Mouse (Mus musculus) limb, embryonic 13.5 days (tissue): ENCODE data around the gene Stub1. TPM values are rescaled to one million over a fixed set of nuclear protein-coding genes. Genes with fewer than 3 reads are reported as not detected.
"Not testable (repeated sequence)": the region's sequence is repeated elsewhere in the genome, so short reads cannot be mapped to it uniquely, and the experiment has no call there.

Source experiments
- ATAC-seq: fragments of 200-750 bp; cut with Nextera tagmentation; 2 replicates; pipeline ENCODE4 v1.8.0; 2017; ENCODE audit warnings: low read depth, moderate number of reproducible peaks, moderate TSS enrichment; ENCODE audit not compliant: low FRiP score
- H3K27ac ChIP-seq: fragments of 300-500 bp; sonication (generic); 2 replicates; pipeline ENCODE4 v1.5.1; 2015; ENCODE audit warnings: inconsistent platforms, mild to moderate bottlenecking, moderate library complexity
- H3K27me3 ChIP-seq: fragments of 300-500 bp; sonication (generic); 2 replicates; pipeline ENCODE4 v1.6.1; 2015; ENCODE audit warnings: mild to moderate bottlenecking, inconsistent platforms
- H3K36me3 ChIP-seq: fragments of 300-500 bp; sonication (generic); 2 replicates; pipeline ENCODE4 v1.6.1; 2015; ENCODE audit warnings: inconsistent platforms, mild to moderate bottlenecking, moderate library complexity
- H3K4me1 ChIP-seq: fragments of 300-500 bp; sonication (generic); 2 replicates; pipeline ENCODE4 v1.6.1; 2015; ENCODE audit warnings: inconsistent platforms
- H3K4me2 ChIP-seq: fragments of 300-500 bp; sonication (generic); replicated peaks from 2 replicates; pipeline ENCODE4 v1.6.1; 2015; ENCODE audit warnings: inconsistent platforms, mild to moderate bottlenecking, moderate library complexity
- H3K4me3 ChIP-seq: fragments of 300-500 bp; sonication (generic); 2 replicates; pipeline ENCODE4 v1.5.1; 2015; ENCODE audit warnings: moderate library complexity, mild to moderate bottlenecking, inconsistent platforms
- H3K9ac ChIP-seq: fragments of 300-500 bp; sonication (generic); 2 replicates; pipeline ENCODE4 v1.6.1; 2015; ENCODE audit warnings: mild to moderate bottlenecking, inconsistent platforms
- H3K9me3 ChIP-seq: fragments of 300-500 bp; sonication (generic); 2 replicates; pipeline ENCODE4 v1.6.1; 2016; ENCODE audit warnings: inconsistent platforms
- WGBS: fragments of 180-500 bp; shearing (Covaris S2); methylation state at CpG from one replicate; pipeline ENCODE4 v1.1.7; 2015; 5-methylcytosine and 5-hydroxymethylcytosine counted together
- polyA plus RNA-seq: library from polyadenylated mRNA; unstranded; fragments of >200 nt; fragmentation: Nextera tagmentation; extraction: Ambion mirVana; gene quantifications from 2 replicates; pipeline ENCODE4 v1.2.1, GENCODE M21; 2015

The Stub1 gene
- polyA plus RNA-seq, 1 experiment from 2014 or later: 366 TPM

DNA sequence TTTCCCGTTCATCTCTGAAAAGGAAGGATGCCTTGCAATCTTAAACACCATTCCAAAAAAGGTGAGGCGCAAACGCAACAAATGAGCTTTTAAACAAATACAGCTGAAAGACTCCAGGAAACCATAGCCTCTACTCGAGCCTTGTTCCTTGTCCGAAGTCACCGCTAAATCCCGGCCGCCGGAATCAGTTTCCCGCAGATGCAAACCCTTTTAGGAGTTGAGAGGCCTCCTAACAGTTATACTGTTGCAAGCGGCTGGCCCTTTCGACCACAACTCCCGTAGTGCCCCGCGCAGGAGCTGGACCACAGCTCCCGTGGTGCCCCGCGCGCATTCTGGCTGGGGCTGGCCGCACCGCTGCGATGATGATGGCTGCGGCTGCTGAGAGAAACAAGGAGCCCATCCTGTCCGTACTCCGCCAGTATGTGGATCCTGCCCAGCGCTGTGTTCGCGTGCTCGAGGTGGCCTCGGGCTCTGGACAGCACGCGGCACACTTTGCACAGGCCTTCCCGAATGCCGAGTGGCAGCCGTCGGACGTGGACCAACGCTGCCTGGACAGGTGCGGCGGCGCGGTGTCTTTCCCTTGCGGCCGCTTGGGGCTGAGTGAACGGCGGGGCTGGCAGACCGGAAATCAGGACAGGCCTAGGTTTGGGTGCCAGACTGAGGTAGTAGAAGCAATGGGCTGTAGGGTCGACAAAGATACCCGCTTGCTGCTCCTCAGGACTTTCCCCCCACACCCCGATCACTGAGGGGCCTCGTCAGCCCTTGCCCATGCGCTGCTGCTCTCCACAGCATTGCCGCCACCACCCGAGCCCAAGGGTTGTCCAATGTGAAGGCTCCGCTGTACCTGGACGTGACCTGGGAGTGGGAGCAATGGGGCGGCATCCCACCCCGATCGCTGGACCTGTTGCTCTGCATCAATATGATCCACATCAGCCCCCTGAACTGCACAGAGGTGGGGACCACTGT, 42.2 kb upstream of the Stub1 start:
- H3K9ac ChIP-seq: peak overlapping the region; percentile 84
- WGBS: 2% methylated on average over 59 of the region's 59 CpGs
- peak overlapping the region; percentile 94 for H3K27ac ChIP-seq
- peaks cover 26% of the 10 kb centered on the region for H3K4me1 ChIP-seq
- peaks cover 23% of the 10 kb centered on the region for H3K36me3 ChIP-seq
- H3K4me2 ChIP-seq: peak overlapping the region; percentile 96
- peak overlapping the region; percentile 76 for H3K4me3 ChIP-seq
- no peaks in the 10 kb centered on the region for H3K9me3 ChIP-seq
- H3K27me3 ChIP-seq: no peaks in the 10 kb centered on the region
- ATAC-seq: peak; percentile 92

DNA sequence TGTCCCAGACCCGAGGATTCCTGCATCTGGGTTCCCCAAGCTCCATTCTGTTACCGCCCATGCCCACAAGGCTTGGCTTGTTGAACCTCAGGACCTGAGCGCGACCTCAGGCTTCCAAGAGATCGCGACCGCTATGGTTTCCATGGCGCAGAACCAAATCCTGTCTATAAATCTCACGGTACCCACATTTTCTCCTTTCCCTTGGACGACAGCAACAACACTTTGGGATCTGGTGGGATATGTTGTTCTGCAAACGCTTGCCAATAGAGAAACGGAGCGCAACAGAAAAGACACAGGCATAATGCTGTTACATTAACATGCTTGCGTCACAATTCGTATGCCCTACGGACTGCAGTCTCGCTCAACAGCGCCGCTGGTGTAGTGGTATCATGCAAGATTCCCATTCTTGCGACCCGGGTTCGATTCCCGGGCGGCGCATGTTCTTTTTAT, 41.5 kb upstream of the Stub1 start, which contains the start of gene Mettl26:
Mettl26 (plus strand) TSS at position 354 of the 450 bp plus-strand sequence.
- peak within 1 kb of the TSS; percentile 94 for H3K27ac ChIP-seq
- ATAC-seq: peak; percentile 79
- H3K4me3 ChIP-seq: peak within 1 kb of the TSS; percentile 76
- no peaks in the 10 kb centered on the region for H3K27me3 ChIP-seq
- WGBS: 0% methylated on average over 25 of the region's 25 CpGs
- peaks cover 23% of the 10 kb centered on the region for H3K4me1 ChIP-seq
- peak within 1 kb of the TSS; percentile 84 for H3K9ac ChIP-seq
- H3K4me2 ChIP-seq: peak within 1 kb of the TSS; percentile 96
- H3K36me3 ChIP-seq: peaks cover 22% of the 10 kb centered on the region
- no peaks in the 10 kb centered on the region for H3K9me3 ChIP-seq

DNA sequence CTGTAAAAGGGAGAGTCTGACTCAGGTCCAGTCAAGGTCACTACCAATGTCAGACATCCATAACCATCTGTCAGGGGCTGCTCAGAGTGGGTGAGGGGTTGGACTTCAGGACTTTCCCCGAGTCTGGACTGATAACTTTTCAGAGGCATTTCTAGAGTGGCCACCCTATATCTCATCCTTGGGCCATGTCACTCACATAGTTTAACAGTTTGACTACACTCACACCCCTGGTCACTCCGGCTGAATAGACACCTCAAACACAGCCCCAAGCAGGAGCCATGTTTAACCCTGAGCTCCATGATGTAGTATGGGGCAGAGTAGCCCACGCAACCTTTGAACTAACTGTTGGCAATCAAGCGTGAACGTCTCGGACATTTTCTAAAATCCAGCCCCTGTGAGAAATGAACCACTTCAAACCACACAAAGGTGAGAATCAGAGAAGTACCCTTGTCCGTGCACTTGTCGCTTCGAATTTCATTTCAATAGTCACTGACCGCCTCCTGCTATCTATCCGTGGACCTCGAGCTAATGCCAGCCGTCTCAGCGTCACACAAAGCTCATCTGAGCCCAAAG, 41.0 kb upstream of the Stub1 start:
- no peak for ATAC-seq
- peaks cover 23% of the 10 kb centered on the region for H3K4me1 ChIP-seq
- H3K27ac ChIP-seq: peak overlapping the region; percentile 94
- no peaks in the 10 kb centered on the region for H3K27me3 ChIP-seq
- H3K4me3 ChIP-seq: peak overlapping the region; percentile 76
- peak overlapping the region; percentile 96 for H3K4me2 ChIP-seq
- WGBS: 10% methylated on average over 14 of the region's 14 CpGs
- H3K9me3 ChIP-seq: no peaks in the 10 kb centered on the region
- H3K36me3 ChIP-seq: peaks cover 17% of the 10 kb centered on the region
- peak overlapping the region; percentile 84 for H3K9ac ChIP-seq

DNA sequence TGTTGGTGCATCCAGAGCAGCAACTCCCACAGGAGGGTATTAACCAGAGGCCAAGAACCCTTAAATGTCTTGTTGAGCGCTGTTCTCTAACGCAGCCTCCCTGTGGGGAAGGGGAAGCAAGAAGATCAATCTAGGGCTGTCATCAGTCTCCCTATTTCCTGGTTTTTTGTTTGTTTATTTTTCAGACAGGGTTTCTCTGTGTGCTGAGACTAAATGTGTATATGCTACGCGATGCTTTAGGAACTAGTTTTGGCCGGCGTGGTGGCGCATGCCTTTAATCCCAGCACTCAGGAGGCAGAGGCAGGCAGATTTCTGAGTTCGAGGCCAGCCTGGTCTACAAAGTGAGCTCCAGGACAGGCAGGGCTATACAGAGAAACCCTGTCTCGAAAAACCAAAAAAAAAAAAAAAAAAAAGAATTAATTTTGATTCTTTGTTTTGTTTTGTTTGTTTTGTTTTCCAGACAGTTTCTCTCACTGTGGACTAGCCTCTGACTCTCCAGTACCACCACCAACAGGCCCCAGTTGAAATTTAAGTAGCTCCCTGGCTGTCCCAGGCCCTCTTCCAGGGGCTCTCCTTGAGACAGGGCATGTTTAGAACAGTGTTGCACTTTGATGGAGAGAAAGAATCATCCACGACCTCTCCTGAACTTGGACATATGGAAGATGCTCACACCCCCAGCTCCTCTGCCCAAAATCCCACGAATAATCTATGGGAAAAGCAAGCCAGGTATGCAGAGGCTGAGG, 40.4 kb upstream of the Stub1 start:
- H3K4me1 ChIP-seq: peaks cover 28% of the 10 kb centered on the region
- H3K4me2 ChIP-seq: peak overlapping the region; percentile 96
- H3K27me3 ChIP-seq: no peaks in the 10 kb centered on the region
- peaks cover 10% of the 10 kb centered on the region for H3K36me3 ChIP-seq
- ATAC-seq: no peak
- WGBS: 81% methylated on average over 11 of the region's 11 CpGs
- peak overlapping the region; percentile 76 for H3K4me3 ChIP-seq
- H3K9me3 ChIP-seq: no peaks in the 10 kb centered on the region
- 0 out of 2 replicates have a peak overlapping the region, but pooled peaks have one; percentile 94 for H3K27ac ChIP-seq
- no peak overlapping the region for H3K9ac ChIP-seq

DNA sequence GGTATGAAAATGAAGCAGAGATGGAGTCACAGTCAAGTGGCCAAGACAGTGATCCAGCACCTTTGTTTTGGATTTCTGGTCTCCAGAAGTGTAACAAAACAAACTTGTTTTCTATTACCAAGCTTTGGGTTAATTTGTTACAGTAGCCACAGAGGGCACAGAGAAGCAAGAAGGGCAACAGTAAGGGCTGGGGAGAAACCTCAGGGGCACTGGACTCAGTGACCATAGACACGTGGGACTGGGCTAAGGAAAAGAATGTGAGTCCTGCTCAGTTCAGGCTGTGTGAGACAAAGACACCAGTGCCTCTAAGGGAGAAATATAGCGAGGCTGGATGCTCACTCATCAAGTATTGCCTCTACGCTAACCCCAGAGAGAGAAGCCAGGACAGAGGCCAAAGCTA, 39.5 kb upstream of the Stub1 start:
- H3K9ac ChIP-seq: no peak overlapping the region
- H3K4me2 ChIP-seq: no peak overlapping the region
- H3K9me3 ChIP-seq: no peaks in the 10 kb centered on the region
- 77% methylated on average over 3 of the region's 3 CpGs for WGBS
- H3K4me3 ChIP-seq: no peak overlapping the region
- H3K36me3 ChIP-seq: peaks cover 1% of the 10 kb centered on the region
- H3K4me1 ChIP-seq: peaks cover 34% of the 10 kb centered on the region
- H3K27ac ChIP-seq: no peak overlapping the region
- H3K27me3 ChIP-seq: no peaks in the 10 kb centered on the region
- ATAC-seq: no peak

DNA sequence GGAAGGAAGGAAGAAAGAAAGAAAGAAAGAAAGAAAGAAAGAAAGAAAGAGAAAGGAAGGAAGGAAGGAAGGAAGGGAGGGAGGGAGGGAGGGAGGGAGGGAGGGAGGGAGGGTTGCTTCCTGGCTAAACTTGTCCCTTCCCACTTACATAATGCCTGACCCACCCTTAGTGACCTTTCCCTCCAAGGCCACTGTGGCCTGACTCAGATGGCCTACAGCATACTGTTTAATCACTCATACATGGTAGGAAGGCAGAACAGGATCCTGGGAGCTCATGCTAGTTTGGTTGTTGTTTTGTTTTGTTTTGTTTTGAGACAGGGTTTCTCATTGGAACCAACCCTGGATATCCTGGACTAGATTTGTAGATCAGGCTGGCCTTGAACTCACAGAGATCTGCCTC, 38.4 kb upstream of the Stub1 start:
- not testable (repeated sequence) for H3K27me3 ChIP-seq, H3K36me3 ChIP-seq, H3K4me3 ChIP-seq, H3K27ac ChIP-seq, H3K9me3 ChIP-seq, H3K9ac ChIP-seq, H3K4me2 ChIP-seq, ATAC-seq
- peaks cover 31% of the 10 kb centered on the region for H3K4me1 ChIP-seq

DNA sequence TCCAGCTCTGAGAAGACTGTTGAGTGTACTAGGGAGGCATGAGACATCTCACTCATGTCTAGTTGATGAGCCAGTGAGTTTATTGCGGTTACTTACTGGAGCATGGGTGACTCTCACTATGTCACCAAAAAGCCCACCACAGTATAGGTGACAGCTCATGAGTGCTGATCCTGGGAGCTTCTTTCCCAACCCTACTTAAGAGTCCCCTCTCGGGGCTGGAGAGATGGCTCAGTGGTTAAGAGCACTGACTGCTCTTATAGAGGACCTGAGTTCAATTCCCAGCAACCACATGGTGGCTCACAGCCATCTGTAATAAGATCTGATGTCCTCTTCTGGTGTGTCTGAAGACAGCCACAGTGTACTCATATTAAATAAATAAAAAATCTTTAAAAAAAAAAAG, 36.8 kb upstream of the Stub1 start:
- no peak overlapping the region for H3K9ac ChIP-seq
- peaks cover 22% of the 10 kb centered on the region for H3K4me1 ChIP-seq
- WGBS: 85% methylated on average over 2 of the region's 2 CpGs
- no peak overlapping the region for H3K4me2 ChIP-seq
- ATAC-seq: no peak
- no peak overlapping the region for H3K27ac ChIP-seq
- no peaks in the 10 kb centered on the region for H3K27me3 ChIP-seq
- no peak overlapping the region for H3K4me3 ChIP-seq
- no peaks in the 10 kb centered on the region for H3K9me3 ChIP-seq
- no peaks in the 10 kb centered on the region for H3K36me3 ChIP-seq

DNA sequence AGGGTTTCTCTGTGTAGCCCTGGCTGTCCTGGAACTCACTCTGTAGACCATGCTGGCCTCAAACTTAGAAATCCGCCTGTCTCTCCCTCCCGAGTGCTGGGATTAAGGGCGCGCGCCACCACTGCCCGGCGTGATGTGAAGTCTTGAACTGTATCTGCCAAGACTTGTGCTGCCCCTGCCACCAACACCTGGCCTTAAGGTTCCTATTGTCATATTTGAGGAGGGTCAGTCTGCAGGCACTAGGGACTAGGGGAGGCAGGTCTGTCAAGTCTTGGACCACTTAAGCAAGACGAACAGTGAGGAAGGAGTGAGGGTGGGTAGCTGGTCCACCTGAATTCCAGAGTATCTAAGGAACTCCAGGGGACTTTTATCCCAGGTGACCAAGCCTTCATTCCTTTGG, 36.3 kb upstream of the Stub1 start:
- 91% methylated on average over 8 of the region's 8 CpGs for WGBS
- Histone ChIP-seq H3K4me1 (peaks cover 22% of the 10 kb centered on the region), H3K9me3 (no peaks in the 10 kb centered on the region), H3K4me3 (no peak overlapping the region), H3K4me2 (no peak overlapping the region), H3K27me3 (no peaks in the 10 kb centered on the region), H3K36me3 (no peaks in the 10 kb centered on the region), H3K9ac (no peak overlapping the region), H3K27ac (no peak overlapping the region)
- no peak for ATAC-seq

DNA sequence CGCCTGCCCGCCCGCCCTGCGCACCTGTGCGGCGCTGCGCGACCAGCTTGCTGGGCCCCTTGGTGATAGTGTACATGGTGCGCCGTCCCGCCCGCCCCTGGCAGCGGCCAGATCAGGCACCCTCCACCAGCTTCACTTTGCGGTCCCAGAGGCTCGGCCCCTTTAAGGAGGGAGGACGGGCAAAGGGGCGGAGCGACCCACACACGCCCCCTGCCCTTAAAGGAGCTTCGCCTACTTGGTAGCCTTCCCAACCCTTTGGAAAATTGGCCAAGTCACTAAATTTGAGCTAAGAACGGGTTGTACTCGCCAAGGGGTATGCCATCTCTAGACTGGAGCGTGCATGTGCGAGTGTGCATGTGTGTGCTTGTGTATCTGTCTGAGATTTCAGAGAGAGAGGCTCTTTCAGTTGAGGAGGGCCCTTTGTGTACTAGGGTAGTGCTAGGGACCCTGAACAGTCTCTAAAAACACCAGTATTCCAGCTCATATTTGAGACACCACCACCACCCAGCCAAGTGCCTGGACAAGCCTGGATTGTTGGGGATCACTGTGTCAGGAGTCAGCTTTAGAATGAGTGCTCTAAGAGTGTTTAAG, 35.5 kb upstream of the Stub1 start, which contains the start of gene Mcrip2:
Mcrip2 (minus strand) TSS at position 164 of the 591 bp plus-strand sequence.
- Histone ChIP-seq H3K27me3 (no peaks in the 10 kb centered on the region), H3K4me2 (peak within 1 kb of the TSS; percentile 99), H3K9ac (peak within 1 kb of the TSS; percentile 72), H3K4me1 (peaks cover 15% of the 10 kb centered on the region), H3K36me3 (no peaks in the 10 kb centered on the region), H3K4me3 (peak within 1 kb of the TSS; percentile 82), H3K27ac (peak within 1 kb of the TSS; percentile 63; the same call in 1 of the 2 replicates), H3K9me3 (no peaks in the 10 kb centered on the region)
- 1% methylated on average over 23 of the region's 24 CpGs for WGBS
- peak; percentile 87 for ATAC-seq

DNA sequence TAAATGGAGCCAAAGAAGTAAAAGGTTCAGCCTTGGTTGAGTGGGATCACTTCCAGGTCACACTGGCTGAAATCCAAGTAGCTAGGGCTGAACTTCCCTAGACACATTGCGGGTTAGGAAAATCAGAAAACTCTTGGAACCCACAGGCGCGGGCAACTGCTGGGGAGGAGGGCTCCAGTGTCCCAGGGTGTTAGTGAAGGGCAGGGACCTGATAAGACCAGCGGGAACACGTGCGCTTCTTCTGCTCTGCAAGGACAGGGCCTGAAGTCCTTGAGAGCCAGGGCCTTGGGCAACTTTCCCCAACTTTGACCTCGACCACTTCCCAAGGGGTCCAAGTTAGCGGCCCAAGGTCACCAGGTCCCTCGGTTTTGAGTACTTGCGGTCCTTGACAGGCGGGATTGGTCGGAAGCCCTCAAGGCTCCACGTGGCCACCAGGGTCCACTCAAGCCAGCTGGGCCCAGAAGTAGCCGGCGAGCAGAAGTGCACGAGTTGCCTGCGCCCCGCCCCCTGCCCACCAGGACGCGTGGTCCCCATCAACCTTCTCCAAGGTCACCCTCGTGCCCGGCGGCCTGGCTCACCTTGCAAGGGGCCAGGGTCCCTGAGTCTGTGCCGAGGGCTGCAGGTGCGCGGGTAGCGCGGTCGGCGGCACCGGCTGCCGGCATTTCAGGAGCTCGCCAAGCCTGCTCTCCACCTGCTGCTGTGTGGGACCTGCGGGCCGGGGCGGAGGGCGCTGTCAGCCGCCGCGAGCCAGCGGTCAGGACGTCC, 34.8 kb upstream of the Stub1 start:
- Histone ChIP-seq H3K9me3 (no peaks in the 10 kb centered on the region), H3K27me3 (no peaks in the 10 kb centered on the region), H3K4me3 (peak overlapping the region; percentile 82), H3K27ac (no peak overlapping the region), H3K36me3 (no peaks in the 10 kb centered on the region), H3K4me1 (peaks cover 15% of the 10 kb centered on the region), H3K9ac (peak overlapping the region; percentile 72), H3K4me2 (peak overlapping the region; percentile 99)
- ATAC-seq: peak; percentile 12; the same call in 1 of the 2 replicates
- WGBS: 1% methylated on average over 42 of the region's 42 CpGs

DNA sequence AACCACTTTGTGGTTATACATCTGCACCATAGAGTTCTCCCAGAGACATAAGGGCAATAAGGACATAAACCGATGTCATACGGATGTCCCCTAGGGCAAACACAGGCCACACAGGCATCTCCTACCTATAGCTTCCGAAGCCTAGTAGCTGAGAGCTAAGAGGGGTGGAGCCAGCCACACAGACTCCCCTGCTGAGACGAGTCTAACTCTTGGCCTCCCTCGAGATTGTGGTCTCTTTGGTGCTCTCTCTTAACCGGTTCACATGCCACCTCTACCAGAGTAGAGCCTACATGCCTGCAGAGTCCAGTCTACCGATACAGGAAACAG, 34.3 kb upstream of the Stub1 start:
- H3K4me3 ChIP-seq: peak overlapping the region; percentile 82
- no peaks in the 10 kb centered on the region for H3K9me3 ChIP-seq
- H3K9ac ChIP-seq: peak overlapping the region; percentile 72
- H3K36me3 ChIP-seq: no peaks in the 10 kb centered on the region
- no peaks in the 10 kb centered on the region for H3K27me3 ChIP-seq
- no peak overlapping the region for H3K27ac ChIP-seq
- H3K4me2 ChIP-seq: peak overlapping the region; percentile 99
- peaks cover 15% of the 10 kb centered on the region for H3K4me1 ChIP-seq
- no peak for ATAC-seq
- 14% methylated on average over 7 of the region's 7 CpGs for WGBS
